Mouse (Mus musculus): ENCODE data around the gene Mtch1. TPM values are rescaled to one million over a fixed set of nuclear protein-coding genes. Genes with fewer than 3 reads are reported as not detected.
"Not testable (repeated sequence)": the region's sequence is repeated elsewhere in the genome, so short reads cannot be mapped to it uniquely, and the experiment has no call there.

Gene Mtch1
- polyA plus RNA-seq, 1 experiment from 2014 or later: 378 TPM

DNA sequence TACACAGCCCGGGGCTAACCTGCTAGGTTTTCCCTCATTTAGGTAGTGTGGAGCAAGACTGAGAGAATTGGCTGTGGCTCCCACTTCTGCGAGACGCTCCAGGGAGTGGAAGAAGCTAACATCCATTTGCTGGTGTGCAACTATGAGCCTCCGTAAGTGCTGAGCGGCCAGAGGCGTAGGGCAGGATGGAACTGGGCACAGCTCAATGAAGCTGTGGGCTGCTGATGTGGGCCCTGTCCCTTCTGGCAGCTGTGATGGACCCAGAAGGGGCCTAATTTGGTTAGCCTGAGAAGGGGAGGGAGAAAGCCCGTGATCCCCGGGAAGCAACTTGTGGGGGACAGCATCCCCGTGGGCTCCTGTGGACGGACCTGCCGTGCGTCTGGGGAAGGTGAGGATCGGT, 21.9 kb downstream of the Mtch1 start:
- Histone ChIP-seq H3K9me3 (replicated peaks) (no peaks in the 10 kb centered on the region), H3K4me1 (peaks cover 38% of the 10 kb centered on the region), H3K4me3 (peak overlapping the region; percentile 39; the same call in 1 of the 2 replicates), H3K36me3 (ENCODE audit: poor library complexity, severe bottlenecking) (peaks cover 9% of the 10 kb centered on the region), H3K4me2 (peak overlapping the region; percentile 70), H3K27ac (no peak overlapping the region), H3K9ac (peak overlapping the region; percentile 62), H3K27me3 (peaks cover 27% of the 10 kb centered on the region)
- 46% methylated on average over 13 of the region's 13 CpGs for WGBS
- ATAC-seq: no peak

DNA sequence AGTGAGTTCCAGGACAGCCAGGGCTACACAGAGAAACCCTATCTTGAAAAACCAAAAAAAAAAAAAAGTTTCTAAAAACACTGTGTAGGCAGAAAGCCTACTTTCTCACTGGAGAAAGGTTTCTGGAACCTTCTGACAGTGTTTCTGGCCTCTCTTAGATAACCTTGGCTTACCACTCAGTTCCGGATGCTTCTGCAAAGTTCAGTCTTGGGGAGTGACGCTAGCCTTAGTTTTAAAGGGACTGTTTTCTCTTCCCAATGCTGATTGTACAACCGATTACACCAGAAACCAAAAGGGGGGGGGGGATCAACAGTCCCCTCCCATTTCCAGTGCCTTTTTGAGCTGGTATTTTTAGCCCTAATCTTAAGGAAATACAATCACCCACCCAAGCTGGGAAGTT, 24.1 kb downstream of the Mtch1 start:
- no peak overlapping the region for H3K27ac ChIP-seq
- H3K27me3 ChIP-seq: peaks cover 33% of the 10 kb centered on the region
- no peak for ATAC-seq
- no peaks in the 10 kb centered on the region for H3K9me3 ChIP-seq (replicated peaks)
- no peak overlapping the region for H3K4me3 ChIP-seq
- WGBS: 90% methylated on average over 3 of the region's 3 CpGs
- H3K36me3 ChIP-seq (ENCODE audit: poor library complexity, severe bottlenecking): no peaks in the 10 kb centered on the region
- H3K4me1 ChIP-seq: peaks cover 32% of the 10 kb centered on the region
- H3K9ac ChIP-seq: no peak overlapping the region
- H3K4me2 ChIP-seq: no peak overlapping the region

DNA sequence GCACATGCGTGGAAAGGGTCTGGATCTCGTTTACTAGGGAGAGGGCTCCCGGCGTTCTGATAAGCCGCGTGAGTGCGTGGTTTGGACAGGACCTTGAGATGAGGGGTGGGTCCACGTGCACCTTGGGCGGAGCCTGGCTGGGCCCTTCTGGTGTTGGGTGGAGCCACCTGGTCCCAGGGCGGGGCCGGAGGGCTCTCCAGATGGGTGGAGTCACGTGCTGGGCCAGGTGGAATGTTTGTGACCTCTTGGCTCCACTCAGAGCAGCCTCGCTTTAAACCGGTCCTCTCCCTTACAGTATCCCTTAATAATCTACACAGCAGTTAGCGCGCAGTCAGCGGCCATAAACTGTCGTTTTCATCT, 25.2 kb downstream of the Mtch1 start:
- H3K4me1 ChIP-seq: peaks cover 32% of the 10 kb centered on the region
- 15% methylated on average over 18 of the region's 18 CpGs for WGBS
- H3K4me2 ChIP-seq: peak overlapping the region; percentile 12; the same call in 1 of the 2 replicates
- H3K4me3 ChIP-seq: no peak overlapping the region
- peaks cover 33% of the 10 kb centered on the region for H3K27me3 ChIP-seq
- no peaks in the 10 kb centered on the region for H3K9me3 ChIP-seq (replicated peaks)
- no peaks in the 10 kb centered on the region for H3K36me3 ChIP-seq (ENCODE audit: poor library complexity, severe bottlenecking)
- no peak overlapping the region for H3K27ac ChIP-seq
- no peak for ATAC-seq
- H3K9ac ChIP-seq: no peak overlapping the region

DNA sequence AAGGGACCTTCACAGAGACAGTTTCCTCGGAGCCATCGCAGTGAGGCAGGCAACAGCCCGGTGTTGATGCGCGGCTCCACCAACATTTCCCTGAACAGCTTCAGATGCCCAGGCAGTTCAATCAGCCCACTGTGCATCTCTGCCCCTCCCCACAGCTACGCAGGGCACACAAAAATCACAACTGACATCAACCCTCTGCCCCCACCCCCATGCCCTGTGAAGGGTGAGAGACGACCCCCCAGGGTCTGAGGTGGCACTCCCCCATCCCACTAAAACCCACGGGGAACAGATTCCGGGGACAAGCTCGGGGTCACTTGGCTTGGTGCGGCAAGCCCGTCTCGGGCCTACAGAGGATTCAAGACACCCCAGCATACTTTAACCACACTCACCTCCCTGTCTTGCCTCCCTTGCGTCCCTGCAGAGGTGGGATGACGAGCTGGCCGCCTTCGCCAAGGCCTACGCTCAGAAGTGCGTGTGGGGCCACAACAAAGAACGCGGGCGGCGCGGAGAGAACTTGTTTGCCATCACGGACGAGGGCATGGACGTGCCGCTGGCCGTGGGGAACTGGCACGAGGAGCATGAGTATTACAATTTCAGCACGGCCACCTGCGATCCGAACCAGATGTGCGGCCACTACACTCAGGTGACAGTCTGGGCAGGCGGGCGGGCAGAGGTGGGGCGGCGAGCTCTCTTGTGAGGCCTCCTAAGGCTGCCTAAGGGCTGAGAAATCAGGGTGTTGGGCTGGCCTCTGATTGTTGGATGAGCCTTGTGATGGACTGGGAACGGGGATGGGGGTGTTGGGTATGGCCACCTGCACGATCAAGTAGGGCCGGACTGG, 25.8 kb downstream of the Mtch1 start:
- Histone ChIP-seq H3K4me2 (peak overlapping the region; percentile 12; the same call in 1 of the 2 replicates), H3K27ac (no peak overlapping the region), H3K4me3 (no peak overlapping the region), H3K36me3 (ENCODE audit: poor library complexity, severe bottlenecking) (no peaks in the 10 kb centered on the region), H3K27me3 (peaks cover 33% of the 10 kb centered on the region), H3K9ac (no peak overlapping the region), H3K9me3 (replicated peaks) (no peaks in the 10 kb centered on the region), H3K4me1 (peaks cover 26% of the 10 kb centered on the region)
- WGBS: 20% methylated on average over 41 of the region's 41 CpGs
- ATAC-seq: no peak

DNA sequence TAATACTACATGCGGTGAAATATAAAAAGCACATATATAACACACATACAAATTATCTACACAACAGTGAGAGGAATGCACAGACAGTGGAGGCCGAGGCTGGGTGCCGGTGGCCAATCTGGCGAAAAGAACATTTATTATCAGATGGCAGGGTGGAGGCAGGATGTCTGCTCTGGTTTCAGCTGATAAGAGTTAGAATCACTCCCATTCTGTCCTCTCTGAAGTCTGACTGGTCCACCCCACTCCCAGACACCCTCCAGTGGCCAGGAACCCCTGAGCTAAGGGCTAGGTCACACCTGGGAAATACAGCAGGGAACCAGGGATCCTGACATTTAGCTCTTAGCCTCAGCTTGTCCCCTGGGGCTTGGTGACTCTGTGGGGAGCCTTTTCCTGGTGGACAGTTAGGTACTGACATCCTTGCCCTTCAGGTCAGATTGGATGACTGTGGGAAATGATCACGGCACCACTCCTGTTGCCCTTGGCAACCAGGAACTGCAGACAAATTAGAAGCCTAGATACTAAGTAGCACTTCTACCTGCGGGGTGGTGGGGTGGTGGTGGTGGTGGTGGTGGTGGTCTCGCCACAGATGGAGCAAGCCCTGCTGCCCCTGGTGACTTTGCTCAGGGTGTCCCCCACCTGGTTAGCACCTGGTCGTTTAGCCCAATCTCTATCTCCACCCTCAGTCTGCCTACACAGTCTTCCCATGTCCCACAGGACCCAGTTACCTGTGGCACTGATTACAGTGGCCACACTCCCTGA, 27.7 kb downstream of the Mtch1 start:
- no peak overlapping the region for H3K9ac ChIP-seq
- H3K27me3 ChIP-seq: peaks cover 33% of the 10 kb centered on the region
- H3K4me1 ChIP-seq: 0 out of 2 replicates have a peak, but pooled peaks cover 11% of the 10 kb centered on the region
- no peaks in the 10 kb centered on the region for H3K9me3 ChIP-seq (replicated peaks)
- H3K27ac ChIP-seq: no peak overlapping the region
- no peak overlapping the region for H3K4me3 ChIP-seq
- 76% methylated on average over 8 of the region's 8 CpGs for WGBS
- ATAC-seq: no peak
- H3K4me2 ChIP-seq: no peak overlapping the region
- H3K36me3 ChIP-seq (ENCODE audit: poor library complexity, severe bottlenecking): no peaks in the 10 kb centered on the region

DNA sequence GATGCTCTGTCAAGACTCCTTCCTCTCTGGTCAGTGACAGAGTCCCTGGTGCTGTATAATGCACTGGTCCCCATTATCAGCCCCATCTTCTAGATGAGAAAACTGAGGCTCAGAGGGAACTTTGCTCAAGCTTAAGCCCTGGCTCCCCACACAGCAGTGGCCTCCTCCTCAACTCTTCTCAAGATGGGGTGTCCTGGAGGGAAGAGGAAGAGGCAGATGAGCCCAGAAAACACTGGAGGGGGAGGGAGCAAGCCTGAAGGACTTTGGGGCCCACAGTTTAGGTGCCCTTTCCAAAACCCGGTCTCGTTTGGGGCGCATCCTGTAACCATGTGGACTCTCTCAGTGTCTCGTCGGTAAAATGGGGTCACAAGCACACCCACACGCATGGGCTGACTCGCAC, 28.3 kb downstream of the Mtch1 start:
- Histone ChIP-seq H3K4me1 (0 out of 2 replicates have a peak, but pooled peaks cover 11% of the 10 kb centered on the region), H3K4me3 (no peak overlapping the region), H3K27me3 (peaks cover 33% of the 10 kb centered on the region), H3K4me2 (no peak overlapping the region), H3K9me3 (replicated peaks) (no peaks in the 10 kb centered on the region), H3K36me3 (ENCODE audit: poor library complexity, severe bottlenecking) (no peaks in the 10 kb centered on the region), H3K27ac (no peak overlapping the region), H3K9ac (no peak overlapping the region)
- no peak for ATAC-seq
- WGBS: 88% methylated on average over 7 of the region's 7 CpGs

DNA sequence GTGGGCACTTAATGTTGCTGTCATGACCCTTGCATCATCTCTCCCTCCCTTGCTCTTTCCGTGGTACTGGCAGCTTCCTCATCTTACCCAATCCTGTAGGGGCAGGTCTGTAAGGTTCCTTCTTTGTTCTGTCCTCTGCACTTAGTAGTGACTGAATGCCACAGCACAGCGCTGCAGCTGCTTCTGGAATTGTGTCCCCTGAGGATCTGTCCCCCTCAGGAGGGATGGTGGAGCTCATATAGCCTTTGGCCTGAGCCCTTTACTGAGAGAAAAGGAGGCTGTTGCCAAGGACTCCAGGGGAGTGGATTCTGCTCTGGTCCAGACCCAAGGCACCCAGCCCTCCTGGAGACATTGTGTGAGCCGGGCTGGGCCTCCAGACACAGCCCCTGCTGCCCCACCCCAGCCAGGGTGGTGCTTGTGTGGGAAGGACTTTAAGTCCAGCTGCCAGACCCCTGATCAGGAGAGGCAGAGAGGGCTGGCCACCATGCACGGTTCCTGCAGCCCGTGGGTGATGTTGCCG, 28.9 kb downstream of the Mtch1 start:
- Histone ChIP-seq H3K9ac (no peak overlapping the region), H3K36me3 (ENCODE audit: poor library complexity, severe bottlenecking) (no peaks in the 10 kb centered on the region), H3K9me3 (replicated peaks) (no peaks in the 10 kb centered on the region), H3K27me3 (peaks cover 31% of the 10 kb centered on the region), H3K4me2 (no peak overlapping the region), H3K27ac (no peak overlapping the region), H3K4me3 (no peak overlapping the region), H3K4me1 (0 out of 2 replicates have a peak, but pooled peaks cover 11% of the 10 kb centered on the region)
- WGBS: 54% methylated on average over 6 of the region's 6 CpGs
- ATAC-seq: no peak

DNA sequence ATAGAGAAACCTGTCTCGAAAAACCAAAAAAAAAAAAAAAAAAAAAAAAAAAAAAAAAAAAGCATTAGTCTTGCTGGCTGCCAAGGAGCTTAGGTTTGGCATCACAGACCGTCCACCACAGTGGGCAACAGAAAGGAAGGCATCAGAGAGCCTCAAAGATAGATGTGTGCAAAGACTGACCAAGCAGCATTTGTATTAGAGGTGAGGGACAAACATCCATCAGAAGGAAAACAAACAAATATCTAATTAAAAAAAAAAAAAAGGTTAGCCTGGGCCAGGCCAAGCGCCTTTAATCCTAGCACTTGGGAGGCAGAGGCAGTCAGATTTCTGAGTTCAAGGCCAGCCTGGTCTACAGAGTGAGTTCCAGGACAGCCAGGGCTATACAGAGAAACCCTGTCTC, 30.4 kb downstream of the Mtch1 start, which contains the start of gene Pi16:
Pi16 (plus strand) TSS at position 301 of the 400 bp plus-strand sequence.
- not testable (repeated sequence) for H3K9ac ChIP-seq; H3K4me3 ChIP-seq; H3K27ac ChIP-seq; ATAC-seq; H3K4me1 ChIP-seq; H3K9me3 ChIP-seq (replicated peaks); H3K36me3 ChIP-seq (ENCODE audit: poor library complexity, severe bottlenecking); H3K4me2 ChIP-seq
- peaks cover 22% of the 10 kb centered on the region for H3K27me3 ChIP-seq
- WGBS: 94% methylated on average over 3 of the region's 3 CpGs

DNA sequence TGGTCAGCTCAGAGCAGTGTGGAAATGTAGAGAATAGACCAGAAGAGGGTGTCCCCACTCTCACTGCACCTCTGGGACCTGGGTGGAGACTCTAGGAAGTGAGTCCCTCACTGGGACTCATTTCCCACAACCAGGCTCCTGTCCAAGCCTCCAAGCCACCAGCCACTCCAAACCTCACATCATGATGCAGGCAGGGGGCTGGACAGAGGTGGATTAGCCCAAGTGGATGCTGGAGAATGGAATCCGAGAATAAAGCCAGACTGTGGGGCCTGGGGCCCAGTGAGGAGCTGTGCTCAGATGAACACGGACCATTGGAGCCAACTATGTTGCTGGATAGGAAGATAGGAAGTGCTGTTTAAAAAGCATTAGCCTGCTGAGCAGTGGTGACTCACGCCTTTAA, 30.8 kb downstream of the Mtch1 start:
- H3K4me3 ChIP-seq: no peak overlapping the region
- ATAC-seq: no peak

DNA sequence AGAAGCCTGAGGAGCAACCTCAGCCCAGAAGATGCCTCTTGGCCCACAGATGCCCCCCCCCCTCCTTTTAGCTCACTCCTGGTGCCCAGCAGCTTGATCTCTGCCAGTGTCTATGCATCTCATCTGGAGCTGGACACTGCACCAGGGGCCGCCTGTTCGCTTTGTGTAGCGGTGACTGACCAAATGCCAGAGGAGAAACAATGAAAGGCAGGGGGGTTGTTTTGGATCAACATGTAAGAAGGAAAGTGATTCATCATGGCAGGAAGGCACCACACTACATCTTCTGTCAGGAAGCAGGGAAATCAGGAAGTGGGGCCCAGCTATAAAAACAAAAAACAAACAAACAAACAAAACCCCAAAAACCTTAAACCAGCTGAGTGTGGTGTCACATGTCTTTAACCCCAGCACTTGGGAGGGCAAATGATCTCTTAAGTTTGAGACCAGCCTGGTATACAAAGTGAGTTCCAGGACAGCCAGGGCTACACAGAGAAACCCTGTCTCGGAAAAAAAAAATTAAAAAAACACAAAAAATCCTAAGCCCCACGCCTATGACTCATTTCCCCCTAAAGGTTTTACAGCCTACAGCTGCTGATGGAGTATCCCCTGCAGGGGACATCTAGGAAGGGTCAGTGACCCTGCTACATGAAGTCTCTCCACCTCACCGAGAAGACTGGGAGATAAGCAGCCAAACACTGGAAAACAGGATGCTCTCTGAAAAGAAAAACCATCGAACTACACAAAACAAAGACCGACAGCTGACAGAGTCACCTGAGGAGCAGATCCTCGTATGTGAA, 31.9 kb downstream of the Mtch1 start:
- Histone ChIP-seq H3K4me2 (no peak overlapping the region), H3K27me3 (peaks cover 7% of the 10 kb centered on the region), H3K27ac (no peak overlapping the region), H3K4me3 (no peak overlapping the region), H3K36me3 (ENCODE audit: poor library complexity, severe bottlenecking) (0 out of 2 replicates have a peak, but pooled peaks cover 3% of the 10 kb centered on the region), H3K9ac (no peak overlapping the region), H3K4me1 (no peaks in the 10 kb centered on the region), H3K9me3 (replicated peaks) (peaks cover 6% of the 10 kb centered on the region; the same call in 1 of the 2 replicates)
- WGBS: 44% methylated on average over 9 of the region's 9 CpGs
- ATAC-seq: no peak

More for the DNA sequence above, 30.8 kb downstream of the Mtch1 start:
- no peak overlapping the region for H3K4me2 ChIP-seq
- WGBS: 51% methylated on average over 3 of the region's 3 CpGs
- peaks cover 6% of the 10 kb centered on the region; the same call in 1 of the 2 replicates for H3K9me3 ChIP-seq (replicated peaks)
- 0 out of 2 replicates have a peak, but pooled peaks cover 2% of the 10 kb centered on the region for H3K4me1 ChIP-seq
- no peak overlapping the region for H3K9ac ChIP-seq
- H3K36me3 ChIP-seq (ENCODE audit: poor library complexity, severe bottlenecking): 0 out of 2 replicates have a peak, but pooled peaks cover 3% of the 10 kb centered on the region
- no peak overlapping the region for H3K27ac ChIP-seq
- peaks cover 17% of the 10 kb centered on the region for H3K27me3 ChIP-seq

DNA sequence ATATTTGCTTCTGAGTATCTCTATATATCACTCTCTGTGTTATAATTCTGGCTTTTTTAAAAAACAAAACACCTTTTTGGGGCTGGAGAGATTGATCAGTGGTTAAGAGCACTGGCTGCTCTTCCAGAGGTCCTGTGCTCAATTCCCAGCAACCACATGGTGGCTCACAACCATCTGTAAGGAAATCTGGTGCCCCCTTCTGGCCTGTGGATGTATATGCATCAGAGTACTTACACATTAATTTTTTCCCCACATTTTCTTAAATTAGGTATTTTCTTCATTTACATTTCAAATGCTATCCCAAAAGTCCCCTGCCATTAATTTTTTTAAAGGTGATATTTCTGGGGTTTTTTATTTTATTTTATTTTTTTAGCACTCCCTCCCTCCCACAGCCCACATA, 34.4 kb downstream of the Mtch1 start:
- no peak overlapping the region for H3K27ac ChIP-seq
- peaks cover 6% of the 10 kb centered on the region; the same call in 1 of the 2 replicates for H3K9me3 ChIP-seq (replicated peaks)
- no peaks in the 10 kb centered on the region for H3K27me3 ChIP-seq
- H3K36me3 ChIP-seq (ENCODE audit: poor library complexity, severe bottlenecking): 0 out of 2 replicates have a peak, but pooled peaks cover 3% of the 10 kb centered on the region
- H3K9ac ChIP-seq: no peak overlapping the region
- no peak overlapping the region for H3K4me3 ChIP-seq
- no peaks in the 10 kb centered on the region for H3K4me1 ChIP-seq
- ATAC-seq: no peak
- no peak overlapping the region for H3K4me2 ChIP-seq
